Mouse (Mus musculus) cerebellum, adult 11-12 months (tissue): ENCODE results near the gene Nup98.
A peak's percentile ranks its signal among the peaks of the same experiment; 100 is the strongest.

Source experiments
- DNase-seq: peaks from one replicate; pipeline ENCODE4 v3.0.0; 2022

Nup98 gene

GRCm38 (mm10) chr7:102209756-102210721, at the start of gene Nup98, which contains the start of gene Pgap2:
Gene Nup98, minus strand, starts transcription at chr7:102210176.
Gene Pgap2, plus strand, starts transcription at chr7:102210208.
- peak; percentile 100 for DNase-seq

- no peak for DNase-seq
These were observed 48.8 kb upstream of the Nup98 start for GRCm38 (mm10) chr7:102258753-102259152.

GRCm38 (mm10) chr7:102258189-102258588, 48.2 kb upstream of the Nup98 start:
- peak; percentile 64 for DNase-seq

GRCm38 (mm10) chr7:102256636-102257035, 46.7 kb upstream of the Nup98 start:
- no peak for DNase-seq

GRCm38 (mm10) chr7:102255954-102256353, 46.0 kb upstream of the Nup98 start, which contains the start of gene Rhog:
Gene Rhog, minus strand, starts transcription at chr7:102256054.
- DNase-seq, result no peak

- no peak for DNase-seq
These were observed 43.7 kb upstream of the Nup98 start for GRCm38 (mm10) chr7:102253631-102254030.

GRCm38 (mm10) chr7:102250631-102251214, 40.7 kb upstream of the Nup98 start:
- peak; percentile 88 for DNase-seq

GRCm38 (mm10) chr7:102249896-102250630, 40.1 kb upstream of the Nup98 start:
- DNase-seq, result peak; percentile 78

- DNase-seq, result no peak
These were observed 39.5 kb upstream of the Nup98 start for GRCm38 (mm10) chr7:102249531-102249895.

- no peak for DNase-seq
These were observed 38.9 kb upstream of the Nup98 start for GRCm38 (mm10) chr7:102248691-102249404.

- no peak for DNase-seq
These were observed 37.2 kb upstream of the Nup98 start for GRCm38 (mm10) chr7:102246956-102247797.

GRCm38 (mm10) chr7:102246265-102246664, 36.3 kb upstream of the Nup98 start:
- DNase-seq, result no peak

GRCm38 (mm10) chr7:102245775-102246174, 35.8 kb upstream of the Nup98 start:
- no peak for DNase-seq

GRCm38 (mm10) chr7:102244782-102245535, 35.0 kb upstream of the Nup98 start:
- DNase-seq, result no peak

GRCm38 (mm10) chr7:102243870-102244269, 33.9 kb upstream of the Nup98 start:
- no peak for DNase-seq

GRCm38 (mm10) chr7:102242917-102243316, 32.9 kb upstream of the Nup98 start:
- DNase-seq, result no peak

GRCm38 (mm10) chr7:102242371-102242770, 32.4 kb upstream of the Nup98 start:
- DNase-seq, result no peak

GRCm38 (mm10) chr7:102239591-102239990, 29.6 kb upstream of the Nup98 start:
- DNase-seq, result no peak

- DNase-seq, result no peak
These were observed 28.8 kb upstream of the Nup98 start for GRCm38 (mm10) chr7:102238686-102239286.

GRCm38 (mm10) chr7:102233059-102233458, 23.1 kb upstream of the Nup98 start:
- no peak for DNase-seq
